Mouse (Mus musculus): ENCODE measurements at regions not wholly inside any gene's neighbourhood (a gene's known extent, or its start where the extent isn't known, plus 50 kb on each side); places are given as distances from the start of the nearest gene placed in this dataset.

DNA sequence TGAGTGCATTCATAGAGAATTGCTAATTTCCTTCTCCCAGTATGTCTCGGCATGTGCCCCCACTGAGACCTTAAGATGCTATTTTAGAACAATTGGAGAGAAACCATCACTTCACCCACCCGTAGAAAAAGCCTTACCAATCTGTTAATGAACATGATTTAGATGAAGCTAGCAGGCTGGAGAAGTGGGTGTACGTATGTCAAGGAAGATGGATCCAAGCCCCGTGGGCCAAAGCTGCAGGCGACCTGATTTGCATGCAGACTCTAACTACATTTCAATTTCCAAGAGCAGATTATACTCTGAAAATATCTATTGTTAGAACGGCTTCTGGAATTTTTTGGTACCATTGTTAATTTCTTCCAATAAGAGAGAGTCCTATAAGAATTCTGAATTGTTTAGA is 180.4 kb upstream of the Slco3a1 start:
- Histone ChIP-seq H3K27me3 (no peaks in the 10 kb centered on the region), H3K36me3 (no peaks in the 10 kb centered on the region), H3K4me3 (replicated peaks) (no peak overlapping the region), H3K9ac (no peak overlapping the region), H3K27ac (replicated peaks) (no peak overlapping the region), H3K4me1 (no peaks in the 10 kb centered on the region), H3K9me3 (replicated peaks) (no peaks in the 10 kb centered on the region), H3K4me2 (replicated peaks) (no peak overlapping the region)
- WGBS, result 61% methylated on average over 6 of the region's 6 CpGs
- ATAC-seq (ENCODE audit: insufficient number of reproducible peaks, low FRiP score, low TSS enrichment, low read depth), result no peak

DNA sequence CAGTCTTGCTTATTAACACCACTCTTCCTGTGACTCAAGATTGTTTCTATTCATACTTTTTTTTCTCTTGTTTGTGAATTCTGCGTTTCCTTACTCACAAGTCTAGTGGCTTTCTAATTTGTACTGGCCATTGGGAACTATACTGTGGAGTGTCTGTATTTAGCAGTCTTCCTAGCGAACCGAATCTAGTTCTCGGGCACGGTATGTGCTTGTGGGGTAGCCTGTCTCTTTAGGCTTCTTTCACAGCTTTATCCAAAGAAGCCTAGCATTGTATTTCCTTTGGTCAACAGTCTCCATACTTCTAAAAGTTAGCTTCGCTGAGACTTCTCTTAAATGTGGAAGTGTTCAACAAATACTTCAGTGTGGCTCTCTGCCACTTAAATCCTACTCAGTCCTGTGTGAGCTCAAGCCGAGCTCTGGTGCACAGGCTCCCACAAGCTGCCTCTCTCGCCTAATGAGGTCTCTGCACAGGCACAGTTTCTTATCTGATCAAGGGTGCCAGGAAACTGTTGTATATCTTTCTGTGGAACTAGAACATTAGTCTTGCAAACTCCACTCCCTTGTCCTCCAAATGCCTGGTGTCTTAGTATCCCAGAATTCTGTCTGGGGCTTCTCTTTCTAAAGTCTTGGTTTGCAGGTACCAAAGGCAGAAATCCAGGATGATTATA is 171.9 kb upstream of the Slco3a1 start:
- Histone ChIP-seq H3K9me3 (replicated peaks) (no peaks in the 10 kb centered on the region), H3K4me3 (replicated peaks) (no peak overlapping the region), H3K9ac (no peak overlapping the region), H3K27me3 (no peaks in the 10 kb centered on the region), H3K4me1 (no peaks in the 10 kb centered on the region), H3K27ac (replicated peaks) (no peak overlapping the region), H3K4me2 (replicated peaks) (no peak overlapping the region), H3K36me3 (no peaks in the 10 kb centered on the region)
- ATAC-seq (ENCODE audit: insufficient number of reproducible peaks, low FRiP score, low TSS enrichment, low read depth), result no peak
- WGBS, result 74% methylated on average over 8 of the region's 8 CpGs

DNA sequence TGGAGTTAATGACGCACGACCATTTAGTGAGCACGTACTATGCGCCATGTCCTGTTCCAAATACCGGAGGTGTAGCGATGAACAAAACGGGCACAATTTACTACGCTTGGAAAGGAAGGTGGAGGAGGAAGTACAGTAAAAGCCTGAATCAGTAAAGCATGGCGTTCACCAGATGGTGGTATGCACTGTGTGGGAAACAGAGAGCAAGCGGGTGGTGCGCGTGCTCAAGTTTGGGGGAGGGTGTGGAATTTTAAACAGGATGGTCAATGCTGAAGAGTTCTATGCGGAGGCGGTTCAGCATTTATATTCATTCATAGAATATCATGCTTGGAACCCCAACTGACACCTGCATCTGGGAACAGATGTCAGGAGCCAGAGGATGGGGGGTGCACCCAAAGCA is 164.7 kb upstream of the Slco3a1 start:
- H3K4me2 ChIP-seq (replicated peaks), result no peak overlapping the region
- no peaks in the 10 kb centered on the region for H3K36me3 ChIP-seq
- H3K4me1 ChIP-seq, result no peaks in the 10 kb centered on the region
- no peak overlapping the region for H3K9ac ChIP-seq
- no peaks in the 10 kb centered on the region for H3K27me3 ChIP-seq
- no peak overlapping the region for H3K4me3 ChIP-seq (replicated peaks)
- ATAC-seq (ENCODE audit: insufficient number of reproducible peaks, low FRiP score, low TSS enrichment, low read depth), result no peak
- no peak overlapping the region for H3K27ac ChIP-seq (replicated peaks)
- 96% methylated on average over 14 of the region's 14 CpGs for WGBS
- H3K9me3 ChIP-seq (replicated peaks), result no peaks in the 10 kb centered on the region

DNA sequence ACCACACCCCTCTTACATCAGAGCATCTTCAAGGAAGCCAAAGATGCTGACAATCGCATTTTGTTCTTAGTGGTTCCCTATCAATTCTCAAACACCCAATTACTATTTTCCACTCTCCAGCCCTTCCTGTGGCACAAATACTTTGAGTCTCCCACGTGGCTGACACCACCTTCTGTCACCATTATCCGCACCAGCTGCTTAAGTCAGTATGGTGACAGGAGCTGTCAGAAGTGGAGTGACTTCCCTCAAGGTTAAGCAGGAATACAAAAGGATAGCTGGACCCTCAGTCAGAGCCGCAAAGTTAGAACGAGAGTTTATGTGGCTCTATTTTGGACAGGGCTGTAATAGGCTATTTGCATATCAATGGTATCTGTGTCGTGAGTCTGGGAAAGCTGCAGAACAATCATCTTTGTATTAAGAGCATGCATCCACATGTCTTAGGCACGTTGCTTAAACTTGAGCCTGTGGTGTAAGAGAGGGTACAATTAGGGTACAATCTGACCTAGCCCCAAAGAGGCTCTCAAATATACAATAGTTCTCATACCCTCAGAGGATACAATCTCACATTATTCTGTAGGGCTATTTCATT is 155.5 kb upstream of the Slco3a1 start:
- Histone ChIP-seq H3K36me3 (no peaks in the 10 kb centered on the region), H3K4me1 (0 out of 2 replicates have a peak, but pooled peaks cover 4% of the 10 kb centered on the region), H3K9ac (no peak overlapping the region), H3K27me3 (no peaks in the 10 kb centered on the region), H3K27ac (replicated peaks) (no peak overlapping the region), H3K9me3 (replicated peaks) (no peaks in the 10 kb centered on the region), H3K4me2 (replicated peaks) (no peak overlapping the region), H3K4me3 (replicated peaks) (no peak overlapping the region)
- 53% methylated on average over 7 of the region's 7 CpGs for WGBS
- no peak for ATAC-seq (ENCODE audit: insufficient number of reproducible peaks, low FRiP score, low TSS enrichment, low read depth)

DNA sequence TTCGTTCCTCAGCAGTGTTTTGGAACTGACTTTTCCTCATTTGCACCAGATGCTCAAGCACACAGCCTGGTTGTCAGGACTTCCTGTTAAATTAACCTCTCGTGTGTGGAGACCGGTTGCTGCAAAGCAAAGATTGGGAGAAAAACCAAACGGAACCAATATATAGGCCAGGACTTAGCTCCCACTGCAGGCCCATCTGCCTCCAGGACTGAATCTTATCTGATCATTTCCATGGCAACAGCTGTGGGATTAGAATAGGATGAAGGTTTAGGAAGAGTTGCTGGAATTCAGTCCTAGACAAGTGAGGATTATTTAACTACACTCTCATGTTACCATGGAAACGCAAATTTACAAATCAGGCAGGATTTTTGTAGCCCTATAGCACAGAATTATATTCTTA is 154.4 kb upstream of the Slco3a1 start:
- WGBS, result 21% methylated on average over 5 of the region's 5 CpGs

DNA sequence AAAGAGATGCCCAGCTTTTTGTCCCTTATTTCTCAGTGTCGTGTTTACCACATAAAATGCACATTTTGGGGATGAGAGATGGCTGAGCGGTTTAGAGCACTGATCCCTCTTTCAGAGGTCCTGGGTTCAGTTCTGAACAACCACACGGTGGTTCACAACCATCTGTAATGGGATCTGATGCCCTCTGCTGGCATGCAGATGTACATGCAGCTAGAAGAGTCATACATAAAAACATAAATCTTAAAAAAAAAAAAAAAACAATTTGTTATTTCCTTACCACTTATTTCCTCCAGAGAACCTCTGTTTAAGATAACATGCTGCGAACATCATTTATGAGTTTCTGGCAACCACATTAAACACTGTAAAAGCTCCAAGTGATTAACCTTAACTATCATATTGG is 149.0 kb upstream of the Slco3a1 start:
- WGBS, result 82% methylated on average over 4 of the region's 4 CpGs
- no peak for ATAC-seq (ENCODE audit: insufficient number of reproducible peaks, low FRiP score, low TSS enrichment, low read depth)
- H3K4me2 ChIP-seq (replicated peaks), result no peak overlapping the region
- no peaks in the 10 kb centered on the region for H3K36me3 ChIP-seq
- no peak overlapping the region for H3K9ac ChIP-seq
- H3K27ac ChIP-seq (replicated peaks), result no peak overlapping the region
- no peaks in the 10 kb centered on the region for H3K27me3 ChIP-seq
- no peak overlapping the region for H3K4me3 ChIP-seq (replicated peaks)
- H3K4me1 ChIP-seq, result no peaks in the 10 kb centered on the region
- no peaks in the 10 kb centered on the region for H3K9me3 ChIP-seq (replicated peaks)

More for the DNA sequence above, 154.4 kb upstream of the Slco3a1 start:
- no peaks in the 10 kb centered on the region for H3K36me3 ChIP-seq
- H3K4me2 ChIP-seq (replicated peaks), result no peak overlapping the region
- no peaks in the 10 kb centered on the region for H3K9me3 ChIP-seq (replicated peaks)
- ATAC-seq (ENCODE audit: insufficient number of reproducible peaks, low FRiP score, low TSS enrichment, low read depth), result no peak
- H3K27me3 ChIP-seq, result no peaks in the 10 kb centered on the region
- no peak overlapping the region for H3K9ac ChIP-seq
- H3K4me1 ChIP-seq, result 0 out of 2 replicates have a peak, but pooled peaks cover 4% of the 10 kb centered on the region
- H3K27ac ChIP-seq (replicated peaks), result no peak overlapping the region
- no peak overlapping the region for H3K4me3 ChIP-seq (replicated peaks)

DNA sequence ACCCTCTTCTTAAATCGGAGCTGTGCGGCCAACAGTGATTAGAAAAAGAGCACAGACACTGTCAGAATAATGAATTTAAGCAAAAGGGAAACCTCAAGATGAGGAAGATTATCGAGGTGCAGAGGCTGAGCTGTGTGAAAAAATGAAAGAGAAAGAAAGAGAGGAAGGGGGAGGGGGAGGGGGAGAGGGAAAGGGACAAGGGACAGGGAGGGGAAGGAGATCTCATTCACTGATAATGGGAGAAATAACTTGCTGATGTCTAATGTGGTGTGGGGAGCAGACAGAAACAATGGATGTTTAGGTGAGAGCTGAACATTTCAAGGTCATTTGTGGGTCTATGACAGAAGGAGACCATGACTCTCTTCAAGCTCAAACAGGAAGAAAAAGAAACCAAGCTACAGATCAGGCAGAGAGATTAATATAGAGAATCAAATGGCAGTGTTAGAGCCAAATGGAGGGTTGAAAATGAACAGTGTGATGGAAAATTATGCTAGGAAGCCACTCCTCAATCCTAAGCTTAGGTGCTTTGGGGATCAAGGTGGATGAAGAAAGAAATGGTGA is 143.3 kb upstream of the Slco3a1 start:
- H3K4me3 ChIP-seq (replicated peaks), result no peak overlapping the region
- H3K9ac ChIP-seq, result no peak overlapping the region
- H3K27me3 ChIP-seq, result no peaks in the 10 kb centered on the region
- no peaks in the 10 kb centered on the region for H3K9me3 ChIP-seq (replicated peaks)
- no peak overlapping the region for H3K4me2 ChIP-seq (replicated peaks)
- WGBS, result 73% methylated on average over 3 of the region's 3 CpGs
- H3K36me3 ChIP-seq, result no peaks in the 10 kb centered on the region
- H3K4me1 ChIP-seq, result no peaks in the 10 kb centered on the region
- no peak for ATAC-seq (ENCODE audit: insufficient number of reproducible peaks, low FRiP score, low TSS enrichment, low read depth)
- H3K27ac ChIP-seq (replicated peaks), result no peak overlapping the region

DNA sequence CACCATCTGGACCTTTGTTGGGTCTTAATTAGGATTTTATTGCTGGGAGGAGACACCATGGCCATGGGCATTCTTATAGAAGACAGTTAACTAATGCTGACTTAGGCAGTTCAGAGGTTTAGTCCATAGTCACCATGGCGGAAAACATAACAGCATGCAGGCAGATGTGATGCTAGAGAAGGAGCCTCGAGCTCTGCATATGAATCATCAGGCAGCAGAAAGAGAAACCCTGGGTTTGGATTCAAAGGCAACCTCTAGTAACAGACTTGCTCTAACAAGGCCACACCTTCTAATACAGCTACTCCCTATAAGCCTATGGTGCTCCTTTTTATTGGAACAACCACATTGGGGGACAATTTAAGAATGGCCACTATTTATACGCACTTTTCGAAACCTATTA is 141.7 kb upstream of the Slco3a1 start:
- WGBS, result 84% methylated on average over 4 of the region's 4 CpGs

DNA sequence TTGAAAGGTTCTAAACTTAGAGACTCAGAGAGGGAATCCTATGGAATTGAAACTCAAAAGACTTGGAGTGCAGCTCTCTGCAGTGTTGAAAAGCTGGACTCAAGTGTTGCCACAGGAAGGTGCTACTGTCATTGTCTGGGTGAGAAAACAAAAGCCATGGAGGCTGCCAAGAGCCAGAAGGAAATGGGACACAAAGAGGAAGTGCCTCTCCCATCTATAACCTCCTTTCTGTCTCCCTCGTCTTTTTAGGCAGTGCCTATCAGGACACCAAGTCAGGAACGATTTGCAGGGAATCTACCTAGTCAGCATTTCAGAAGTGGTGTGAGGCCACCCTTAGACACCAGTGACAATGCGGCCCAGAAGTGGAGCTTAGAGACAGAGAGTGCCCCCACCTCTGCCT is 138.5 kb upstream of the Slco3a1 start:
- Histone ChIP-seq H3K27ac (replicated peaks) (no peak overlapping the region), H3K9me3 (replicated peaks) (no peaks in the 10 kb centered on the region), H3K27me3 (no peaks in the 10 kb centered on the region), H3K9ac (no peak overlapping the region), H3K4me1 (no peaks in the 10 kb centered on the region), H3K4me2 (replicated peaks) (no peak overlapping the region), H3K4me3 (replicated peaks) (no peak overlapping the region), H3K36me3 (no peaks in the 10 kb centered on the region)
- no peak for ATAC-seq (ENCODE audit: insufficient number of reproducible peaks, low FRiP score, low TSS enrichment, low read depth)
- 76% methylated on average over 3 of the region's 3 CpGs for WGBS

More for the DNA sequence above, 141.7 kb upstream of the Slco3a1 start:
- Histone ChIP-seq H3K4me1 (no peaks in the 10 kb centered on the region), H3K36me3 (no peaks in the 10 kb centered on the region), H3K4me2 (replicated peaks) (no peak overlapping the region), H3K4me3 (replicated peaks) (no peak overlapping the region), H3K27me3 (no peaks in the 10 kb centered on the region), H3K9ac (no peak overlapping the region), H3K27ac (replicated peaks) (no peak overlapping the region), H3K9me3 (replicated peaks) (no peaks in the 10 kb centered on the region)
- ATAC-seq (ENCODE audit: insufficient number of reproducible peaks, low FRiP score, low TSS enrichment, low read depth), result no peak

DNA sequence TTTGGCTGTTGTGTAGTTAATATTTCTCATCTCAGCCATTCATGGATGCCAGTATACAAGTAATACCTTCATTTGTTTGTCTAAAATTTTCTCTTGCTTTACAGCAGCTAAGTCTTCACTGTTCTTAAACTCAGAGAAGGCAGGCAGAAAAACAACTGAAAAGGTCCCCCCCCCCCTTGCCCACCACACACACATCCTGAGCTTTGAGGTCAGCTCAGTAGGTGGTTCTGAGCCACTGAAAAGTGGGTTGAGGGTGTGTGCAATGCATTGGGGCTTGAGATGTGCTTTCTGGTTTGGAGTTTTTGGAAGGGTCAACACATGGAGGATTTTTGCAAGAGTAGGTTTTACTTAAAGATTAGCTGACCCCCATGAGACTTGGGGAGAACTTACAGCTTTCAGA is 136.1 kb upstream of the Slco3a1 start:
- no peak overlapping the region for H3K4me2 ChIP-seq (replicated peaks)
- no peaks in the 10 kb centered on the region for H3K9me3 ChIP-seq (replicated peaks)
- H3K27me3 ChIP-seq, result no peaks in the 10 kb centered on the region
- no peak overlapping the region for H3K27ac ChIP-seq (replicated peaks)
- no peak overlapping the region for H3K9ac ChIP-seq
- ATAC-seq (ENCODE audit: insufficient number of reproducible peaks, low FRiP score, low TSS enrichment, low read depth), result no peak
- no peak overlapping the region for H3K4me3 ChIP-seq (replicated peaks)
- no peaks in the 10 kb centered on the region for H3K36me3 ChIP-seq
- H3K4me1 ChIP-seq, result no peaks in the 10 kb centered on the region

DNA sequence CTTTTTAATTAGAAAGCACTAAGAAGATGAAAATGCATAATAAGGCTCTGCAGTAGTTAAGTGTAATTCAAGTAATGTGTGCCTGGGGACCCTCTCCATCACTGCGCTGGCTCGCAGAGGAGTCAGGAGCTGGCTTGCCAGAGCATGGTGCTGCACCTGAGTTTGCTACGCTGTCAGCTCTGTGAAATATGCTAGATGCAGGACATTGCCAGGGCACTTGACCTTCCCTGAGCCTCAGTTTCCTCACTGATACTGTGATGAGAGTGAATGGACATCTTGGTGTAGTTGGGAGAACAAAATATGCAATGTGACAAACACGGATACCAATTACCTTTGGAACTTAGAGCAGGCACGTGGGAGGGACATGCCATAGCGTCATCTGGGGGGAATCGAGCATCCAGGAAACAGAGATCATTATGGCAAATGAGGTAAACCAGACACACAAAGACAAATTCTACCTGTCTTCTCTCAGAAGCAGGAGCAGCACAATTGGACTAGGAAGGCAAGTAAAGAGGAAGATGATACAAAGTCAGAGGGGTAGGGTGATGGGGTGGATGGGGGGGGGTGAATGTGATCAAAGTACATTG is 133.6 kb upstream of the Slco3a1 start:
- Histone ChIP-seq H3K36me3 (no peaks in the 10 kb centered on the region), H3K27ac (replicated peaks) (no peak overlapping the region), H3K9ac (no peak overlapping the region), H3K4me3 (replicated peaks) (no peak overlapping the region), H3K4me2 (replicated peaks) (no peak overlapping the region), H3K27me3 (no peaks in the 10 kb centered on the region), H3K4me1 (no peaks in the 10 kb centered on the region), H3K9me3 (replicated peaks) (no peaks in the 10 kb centered on the region)
- ATAC-seq (ENCODE audit: insufficient number of reproducible peaks, low FRiP score, low TSS enrichment, low read depth), result no peak
- 54% methylated on average over 7 of the region's 7 CpGs for WGBS
